Mouse (Mus musculus) heart, adult 2 months (tissue): ENCODE results near the gene Mmab. TPM values are rescaled to one million over a fixed set of nuclear protein-coding genes. Genes with fewer than 3 reads are reported as not detected.
A peak's percentile ranks its signal among the peaks of the same experiment; 100 is the strongest.

Experiments used
- DNase-seq, 2 experiments: peaks; one replicate each; pipeline ENCODE4 v3.0.0; 2021
- H3K27ac ChIP-seq: fragments of 200-600 bp; 2 replicates; pipeline ENCODE4 v1.8.1; 2022
- H3K27me3 ChIP-seq: fragments of 200-500 bp; 2 replicates; pipeline ENCODE4 v1.6.1; 2012; ENCODE audit warnings: mild to moderate bottlenecking, low read length, inconsistent platforms, mixed read lengths; ENCODE audit not compliant: control insufficient read depth, insufficient read depth
- H3K36me3 ChIP-seq: fragments of 200-500 bp; 2 replicates; pipeline ENCODE4 v1.6.1; 2012; ENCODE audit warnings: low read length, inconsistent platforms; ENCODE audit not compliant: control insufficient read depth, insufficient read depth
- H3K4me1 ChIP-seq: fragments of 200-500 bp; 2 replicates; pipeline ENCODE4 v1.6.1; 2011; ENCODE audit warnings: low read length; ENCODE audit not compliant: control insufficient read depth, insufficient read depth
- H3K4me3 ChIP-seq: fragments of 200-600 bp; 2 replicates; pipeline ENCODE4 v1.8.1; 2022
- H3K79me2 ChIP-seq: fragments of 200-500 bp; replicated peaks from 2 replicates; pipeline ENCODE4 v1.6.1; 2012; ENCODE audit warnings: mild to moderate bottlenecking, inconsistent platforms, low read length, moderate library complexity, mixed read lengths; ENCODE audit not compliant: control insufficient read depth, insufficient read depth
- H3K9ac ChIP-seq: fragments of 200-500 bp; 2 replicates; pipeline ENCODE4 v1.6.1; 2012; ENCODE audit warnings: low read depth, mild to moderate bottlenecking, control low read depth, inconsistent platforms, low read length, mixed read lengths
- CTCF ChIP-seq: fragments of 200-600 bp; IDR thresholded peaks from 2 replicates; pipeline ENCODE4 v1.8.1; 2022; ENCODE audit warnings: antibody characterized with exemption, mild to moderate bottlenecking, moderate library complexity
- EP300 ChIP-seq: fragments of 200-500 bp; IDR thresholded peaks from 2 replicates; pipeline ENCODE4 v1.6.1; 2011; ENCODE audit warnings: low read depth, low read length, control low read depth; ENCODE audit not compliant: insufficient read depth
- POLR2A ChIP-seq: fragments of 200-500 bp; IDR thresholded peaks from 2 replicates; pipeline ENCODE4 v1.6.1; 2011; ENCODE audit warnings: mild to moderate bottlenecking, low read depth, low read length, control low read depth; ENCODE audit not compliant: insufficient read depth
- WGBS: fragments of 180-500 bp; shearing (Covaris S2); methylation state at CpG from one replicate; pipeline ENCODE4 v1.1.7; 2018; 5-methylcytosine and 5-hydroxymethylcytosine counted together
- intact Hi-C: fragments of 180-260 bp; cut with DNase I; formaldehyde crosslinking; loops from one replicate; pipeline ENCODE4 v1.15.1; 2025
- polyA plus RNA-seq: library from polyadenylated mRNA; depleted of rRNA; stranded (reverse); fragments of >200 nt; gene quantifications from 2 replicates; pipeline ENCODE4 v1.2.3, GENCODE M21; 2012
- total RNA-seq, 2 experiments: library from RNA; stranded (reverse); gene quantifications; 2 replicates each; pipeline ENCODE4 v1.2.3; 2021

The Mmab gene
- total and polyA plus RNA-seq, 3 experiments = 19.4 to 24.7 (median 21.0) TPM

DNA sequence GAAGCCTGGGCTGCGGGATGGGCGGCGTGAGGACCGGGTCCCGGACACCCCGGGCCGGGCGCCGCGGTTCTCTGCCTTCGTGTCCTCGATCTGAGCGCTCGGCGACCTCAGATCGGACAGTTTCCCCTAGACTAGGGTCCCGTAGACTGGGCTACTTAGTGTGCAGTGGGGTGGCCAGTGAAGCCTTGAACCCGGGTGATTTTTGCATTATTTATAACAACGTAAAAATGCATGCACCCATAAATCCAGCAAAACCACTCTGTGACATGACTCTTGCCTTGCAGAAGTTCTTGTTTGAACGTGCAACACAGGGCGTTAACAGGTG, 470 bp upstream of the Mmab start:
- Histone ChIP-seq H3K4me3 (peak overlapping the region; percentile 71), H3K9ac (peak overlapping the region; percentile 76), H3K27me3 (no peaks in the 10 kb centered on the region), H3K79me2 (no peaks in the 10 kb centered on the region), H3K4me1 (peaks cover 2% of the 10 kb centered on the region; the same call in 1 of the 2 replicates), H3K36me3 (no peaks in the 10 kb centered on the region), H3K27ac (peak overlapping the region; percentile 70)
- intact Hi-C loops = loop anchor here (5.0 kb wide), 1 partner anchor 672 kb away; the partner anchor contains the start of genes Iscu and Sart3
- TF ChIP-seq EP300 (no peak), CTCF (no peak), POLR2A (no peak)
- DNase-seq = no peak
- WGBS = under 1% methylated on average over 21 of the region's 21 CpGs

- intact Hi-C loops = no loop called here
- TF ChIP-seq EP300 (no peak), CTCF (no peak), POLR2A (no peak)
Measured at GRCm38 (mm10) chr5:114435588-114435987, 8.3 kb downstream of the Mmab start.

GRCm38 (mm10) chr5:114434359-114434758, 9.5 kb downstream of the Mmab start:
- DNase-seq = peak in 1 of 2 experiments; percentile 32
- WGBS = 70% methylated on average over 8 of the region's 8 CpGs
- Histone ChIP-seq H3K4me3 (no peak overlapping the region), H3K27ac (no peak overlapping the region), H3K4me1 (no peaks in the 10 kb centered on the region), H3K79me2 (no peaks in the 10 kb centered on the region), H3K36me3 (no peaks in the 10 kb centered on the region), H3K27me3 (no peaks in the 10 kb centered on the region), H3K9ac (no peak overlapping the region)
- no peak for TF ChIP-seq EP300
- no peak for TF ChIP-seq POLR2A
- TF ChIP-seq CTCF = no peak
- intact Hi-C loops = no loop called here

More at GRCm38 (mm10) chr5:114435588-114435987, 8.3 kb downstream of the Mmab start:
- Histone ChIP-seq H3K27me3 (no peaks in the 10 kb centered on the region), H3K4me3 (no peak overlapping the region), H3K4me1 (no peaks in the 10 kb centered on the region), H3K79me2 (no peaks in the 10 kb centered on the region), H3K9ac (no peak overlapping the region), H3K36me3 (no peaks in the 10 kb centered on the region), H3K27ac (no peak overlapping the region)
- DNase-seq = no peak
- WGBS = 88% methylated on average over 14 of the region's 14 CpGs

- no peak overlapping the region for H3K27ac ChIP-seq
Measured at GRCm38 (mm10) chr5:114429781-114430180, 14.1 kb downstream of the Mmab start.

GRCm38 (mm10) chr5:114428621-114429020, 15.2 kb downstream of the Mmab start:
- Histone ChIP-seq H3K4me3 (no peak overlapping the region), H3K36me3 (no peaks in the 10 kb centered on the region), H3K27me3 (no peaks in the 10 kb centered on the region), H3K9ac (no peak overlapping the region), H3K27ac (no peak overlapping the region), H3K4me1 (no peaks in the 10 kb centered on the region), H3K79me2 (no peaks in the 10 kb centered on the region)
- 78% methylated on average over 18 of the region's 18 CpGs for WGBS
- TF ChIP-seq CTCF (no peak), POLR2A (no peak), EP300 (no peak)
- DNase-seq = no peak
- intact Hi-C loops = no loop called here

More at GRCm38 (mm10) chr5:114429781-114430180, 14.1 kb downstream of the Mmab start:
- no peak for TF ChIP-seq CTCF
- TF ChIP-seq POLR2A = no peak
- no peak for TF ChIP-seq EP300
- Histone ChIP-seq H3K79me2 (no peaks in the 10 kb centered on the region), H3K4me3 (no peak overlapping the region), H3K4me1 (no peaks in the 10 kb centered on the region), H3K36me3 (no peaks in the 10 kb centered on the region), H3K9ac (no peak overlapping the region), H3K27me3 (no peaks in the 10 kb centered on the region)
- no peak for DNase-seq
- WGBS = 81% methylated on average over 7 of the region's 7 CpGs
- intact Hi-C loops = no loop called here

DNA sequence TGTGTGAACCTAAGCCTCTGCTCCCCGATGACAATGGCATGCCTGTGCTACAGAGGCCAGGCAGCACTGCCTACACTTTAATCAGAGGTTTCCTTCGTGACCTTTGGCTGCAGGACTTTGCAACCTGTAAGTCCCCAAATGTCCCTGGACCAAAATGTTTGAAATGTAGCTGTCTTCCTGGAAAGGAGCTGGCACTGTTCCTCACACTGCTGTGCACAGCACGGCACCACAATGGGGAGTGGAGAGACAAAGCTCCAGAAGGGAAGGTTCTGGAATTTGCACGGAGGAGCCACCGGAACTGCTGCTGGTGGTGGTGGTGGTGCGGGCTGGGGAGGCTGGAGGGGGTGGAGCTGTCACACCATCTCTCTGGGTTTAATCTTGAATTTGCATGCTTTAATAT, 17.1 kb downstream of the Mmab start:
- H3K36me3 ChIP-seq = no peaks in the 10 kb centered on the region
- H3K4me3 ChIP-seq = no peak overlapping the region
- no peak for TF ChIP-seq EP300
- TF ChIP-seq POLR2A = no peak
- no peak for TF ChIP-seq CTCF
- H3K9ac ChIP-seq = no peak overlapping the region
- no peaks in the 10 kb centered on the region for H3K79me2 ChIP-seq
- H3K4me1 ChIP-seq = no peaks in the 10 kb centered on the region
- no peak overlapping the region for H3K27ac ChIP-seq
- WGBS = 63% methylated on average over 6 of the region's 6 CpGs
- DNase-seq = no peak
- intact Hi-C loops = no loop called here
- no peaks in the 10 kb centered on the region for H3K27me3 ChIP-seq

DNA sequence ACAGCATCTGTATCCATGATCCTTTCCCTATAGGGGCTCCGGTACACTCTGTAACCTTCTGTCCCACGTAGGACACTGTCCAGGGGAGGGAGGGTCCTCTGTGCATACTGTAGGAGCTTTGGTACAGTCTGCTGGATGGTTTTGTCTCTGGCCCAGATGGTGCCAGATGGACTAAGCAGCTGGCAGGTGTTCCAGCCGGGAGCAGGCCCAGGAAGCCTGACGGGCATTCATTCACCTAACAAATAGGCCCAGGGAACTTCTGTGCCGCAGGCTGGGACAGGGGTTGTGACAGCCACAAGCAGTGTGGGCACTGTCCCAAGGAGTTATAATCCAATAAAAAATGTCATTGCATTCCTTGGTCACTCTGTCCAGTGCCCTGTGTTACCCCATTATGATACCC, 19.9 kb downstream of the Mmab start:
- DNase-seq = no peak
- WGBS = 80% methylated on average over 5 of the region's 5 CpGs
- no peaks in the 10 kb centered on the region for H3K27me3 ChIP-seq
- H3K79me2 ChIP-seq = no peaks in the 10 kb centered on the region
- TF ChIP-seq EP300 (no peak), POLR2A (no peak), CTCF (no peak)
- H3K4me1 ChIP-seq = no peaks in the 10 kb centered on the region
- H3K36me3 ChIP-seq = no peaks in the 10 kb centered on the region
- H3K4me3 ChIP-seq = no peak overlapping the region
- H3K9ac ChIP-seq = no peak overlapping the region
- no peak overlapping the region for H3K27ac ChIP-seq
- intact Hi-C loops = no loop called here
